Mouse (Mus musculus) central nervous system, embryonic 18 days (tissue): Measurements from ENCODE around the gene Pld4. TPM values are rescaled to one million over a fixed set of nuclear protein-coding genes. Genes with fewer than 3 reads are reported as not detected.

Experiments used
- polyA plus RNA-seq: library from polyadenylated mRNA; depleted of rRNA; stranded (reverse); fragments of >200 nt; gene quantifications from 2 replicates; pipeline ENCODE4 v1.2.3, GENCODE M21; 2012; rRNA removed

Pld4 gene
- 5.6 and 6.2 TPM in 2 replicates for polyA plus RNA-seq

DNA sequence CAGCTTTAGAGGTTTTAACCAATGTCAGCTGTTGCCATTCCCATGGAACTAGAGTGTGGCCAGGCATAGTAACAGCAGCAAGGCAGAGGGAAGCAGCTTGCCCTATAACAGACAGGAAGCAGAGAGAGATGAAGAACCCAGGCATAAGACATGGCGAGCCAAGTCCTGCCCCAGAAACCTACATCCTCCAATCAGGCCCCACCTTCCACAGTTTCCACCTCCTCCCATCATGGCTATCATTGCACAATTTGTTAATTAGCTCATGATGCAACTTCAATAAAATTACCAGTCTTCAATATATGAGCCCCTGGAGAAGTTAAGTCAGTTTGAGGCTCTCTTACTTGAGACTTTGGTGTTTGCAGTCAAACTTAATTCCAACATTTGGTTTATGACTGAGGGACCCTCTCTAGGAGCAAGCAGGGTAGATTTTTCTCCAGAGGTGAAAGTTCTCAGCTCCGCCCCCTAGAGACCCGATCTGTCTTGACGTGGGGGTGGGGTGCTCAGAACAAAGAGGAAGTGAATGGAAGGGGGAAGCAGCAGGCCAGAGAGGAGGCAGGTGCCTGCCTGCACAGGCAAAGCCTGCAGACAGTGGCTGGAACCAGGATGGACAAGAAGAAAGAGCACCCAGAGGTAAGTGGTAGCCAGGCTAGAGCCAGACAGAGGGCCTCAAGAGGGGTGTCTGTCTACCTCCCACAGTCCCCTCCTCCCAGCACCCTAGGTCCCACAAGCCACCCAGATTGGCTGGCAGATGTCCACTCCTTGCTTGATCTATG lies at the start of gene Pld4:
TSS of gene Pld4 (plus strand) at position 502 of the 773 bp plus-strand sequence.

DNA sequence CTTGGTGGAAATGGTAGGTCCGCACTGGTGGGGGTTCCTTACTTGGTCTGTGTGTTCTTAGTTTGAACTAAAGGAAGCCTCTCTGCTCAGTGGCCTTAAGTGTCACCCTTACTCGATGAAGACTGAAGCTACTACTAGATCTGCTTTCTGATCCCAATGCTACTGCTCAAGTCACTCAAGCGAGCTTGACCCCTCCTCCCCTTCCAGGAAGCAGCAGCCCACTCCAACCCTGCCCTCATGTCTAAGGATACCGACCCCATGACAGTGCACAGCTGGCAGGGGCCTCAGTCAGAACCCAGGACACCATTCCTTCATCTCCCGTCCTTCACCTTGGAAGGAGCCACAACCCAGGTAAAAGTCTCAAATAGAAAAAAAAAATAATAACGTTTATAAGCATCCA lies 40.2 kb upstream of the Pld4 start, which contains the start of gene Cep170b:
TSS of gene Cep170b (plus strand) at position 240 of the 400 bp plus-strand sequence.

DNA sequence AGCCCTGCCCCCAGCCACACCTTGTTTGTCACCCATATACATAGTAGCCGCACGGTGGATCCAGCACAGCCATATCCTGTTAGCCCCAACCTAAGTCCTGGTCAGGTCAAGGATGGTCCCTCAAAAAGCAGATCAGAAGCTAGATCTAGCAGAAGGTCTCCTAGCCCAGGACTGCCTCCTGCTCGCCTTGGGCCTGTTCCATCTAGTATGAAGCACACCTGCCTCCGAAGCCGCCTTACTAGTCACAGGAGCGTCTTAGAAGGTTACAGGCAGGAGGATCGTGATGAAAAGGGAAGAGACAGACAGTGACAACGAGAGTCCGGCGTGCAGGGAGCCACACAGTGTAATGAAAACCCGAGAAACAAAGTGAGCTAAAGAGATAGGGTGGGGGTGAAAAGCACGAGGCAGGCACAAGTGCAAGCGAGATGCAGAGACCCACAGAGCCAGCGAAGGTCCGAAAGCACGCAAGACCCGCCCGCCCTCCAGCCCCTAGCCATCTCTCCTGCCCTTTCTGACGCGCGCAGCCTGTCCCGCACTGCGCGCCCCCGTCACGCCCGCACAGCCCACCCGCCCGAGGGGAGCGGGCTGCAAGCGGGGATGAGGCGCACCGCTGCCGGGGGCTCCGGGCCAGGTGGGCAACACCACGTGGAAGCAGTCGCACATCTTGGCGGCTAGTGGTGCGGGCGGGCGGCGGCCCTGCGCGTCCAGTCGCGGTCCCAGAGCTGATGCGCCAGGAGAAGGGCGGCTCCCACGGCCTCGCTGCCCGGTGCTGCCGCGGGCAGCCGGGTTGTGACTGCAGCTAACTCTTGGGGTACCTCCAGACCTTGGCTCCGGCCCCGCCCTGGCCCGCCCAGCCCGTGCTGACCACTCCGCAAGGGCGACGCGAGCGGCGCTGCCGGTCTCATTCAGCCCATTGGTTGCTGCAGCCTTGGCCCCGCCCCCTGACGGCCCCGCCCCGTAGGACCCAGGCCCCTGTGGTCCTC lies 41.7 kb downstream of the Pld4 start, which contains the start of gene Ahnak2:
TSS of gene Ahnak2 (minus strand) at position 794 of the 983 bp plus-strand sequence.

DNA sequence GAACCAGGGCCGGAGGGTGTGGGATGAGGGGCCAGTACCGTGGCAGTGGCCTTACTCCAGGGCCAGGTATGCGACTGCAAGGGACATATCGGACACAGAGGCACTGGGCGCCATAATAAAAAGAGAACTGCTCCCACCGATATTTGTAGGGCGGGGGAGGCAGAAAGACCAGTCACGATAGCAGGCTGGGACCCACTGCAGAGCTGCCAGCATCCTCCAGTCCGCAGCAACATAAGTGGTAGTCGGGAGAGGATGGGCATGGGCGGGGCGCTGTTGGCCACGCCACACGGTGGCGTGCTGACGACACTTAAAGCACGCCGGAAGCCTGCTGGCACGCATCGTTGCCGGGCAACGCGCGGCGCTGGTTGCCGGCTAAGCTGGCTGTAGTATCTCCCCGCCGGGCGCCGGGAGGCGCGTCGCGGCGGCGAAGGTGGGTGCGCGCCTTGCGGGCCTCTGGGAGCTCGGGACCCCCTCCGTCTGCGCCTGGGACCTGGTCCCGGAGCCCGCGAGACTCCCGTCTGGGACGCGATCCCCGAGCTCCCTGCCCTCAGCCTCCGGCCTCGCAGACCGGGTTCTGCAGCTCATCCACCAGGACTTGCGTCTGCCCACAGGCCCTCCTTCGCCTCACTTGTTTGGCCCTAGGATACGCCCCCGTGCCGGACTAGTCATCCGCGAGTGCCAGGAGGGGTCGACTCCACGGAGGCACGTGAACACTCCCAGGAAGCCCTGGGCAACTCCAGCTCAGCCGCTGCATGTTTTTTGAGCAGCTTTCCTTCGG lies 48.3 kb downstream of the Pld4 start, which contains the start of gene Clba1:
TSS of gene Clba1 (plus strand) at position 351 of the 778 bp plus-strand sequence.

Other genes with a start within 250 kb of the Pld4 start
- 75.8 and 77.1 TPM in 2 replicates for gene Tmem179, start 243.9 kb upstream of the Pld4 start, polyA plus RNA-seq
- gene Inf2, start 171.9 kb upstream of the Pld4 start, polyA plus RNA-seq: 9.6 and 12.4 TPM in 2 replicates
- 3.2 and 8.8 TPM in 2 replicates for gene Adssl1, start 140.6 kb upstream of the Pld4 start, polyA plus RNA-seq
- 44.8 and 45.5 TPM in 2 replicates for gene Siva1, start 116.0 kb upstream of the Pld4 start, polyA plus RNA-seq
- 253 and 274 TPM in 2 replicates for gene Akt1, start 85.8 kb upstream of the Pld4 start, polyA plus RNA-seq
- gene Zbtb42, start 81.8 kb upstream of the Pld4 start, polyA plus RNA-seq: 0.71 and 0.98 TPM in 2 replicates
- 56.3 and 64.0 TPM in 2 replicates for gene Cep170b, start 40.2 kb upstream of the Pld4 start, polyA plus RNA-seq
- gene Ahnak2, start 42.0 kb downstream of the Pld4 start, polyA plus RNA-seq: 6.2 and 8.3 TPM in 2 replicates
- 14.5 and 14.7 TPM in 2 replicates for gene Clba1, start 48.3 kb downstream of the Pld4 start, polyA plus RNA-seq
- gene Cdca4, start 68.8 kb downstream of the Pld4 start, polyA plus RNA-seq: 28.8 and 28.9 TPM in 2 replicates
- gene Gpr132, start 107.6 kb downstream of the Pld4 start, polyA plus RNA-seq: 0.08 TPM in 1 of 2 replicates, not detected in the other
- gene Jag2, start 169.1 kb downstream of the Pld4 start, polyA plus RNA-seq: 59.0 and 68.4 TPM in 2 replicates
- 33.7 and 39.1 TPM in 2 replicates for gene Nudt14, start 181.5 kb downstream of the Pld4 start, polyA plus RNA-seq
- gene Btbd6, start 215.8 kb downstream of the Pld4 start, polyA plus RNA-seq: 46.2 and 54.6 TPM in 2 replicates
- gene Brf1, start 240.0 kb downstream of the Pld4 start, polyA plus RNA-seq: 50.2 and 52.5 TPM in 2 replicates